Mouse (Mus musculus) testis, postnatal 14 days (tissue): ENCODE results near the gene Supt7l.

Experiments
- DNase-seq: peaks from one replicate; pipeline ENCODE4 v3.0.0; 2021; ENCODE audit warnings: low spot score

Supt7l gene

GRCm38 (mm10) chr5:31492031-31492430 lies 35.6 kb downstream of the Supt7l start:
- no peak for DNase-seq

GRCm38 (mm10) chr5:31489116-31489769 lies 38.4 kb downstream of the Supt7l start:
- DNase-seq, result no peak

- DNase-seq, result no peak
Measured at GRCm38 (mm10) chr5:31487889-31488288, 39.7 kb downstream of the Supt7l start.

GRCm38 (mm10) chr5:31485440-31485839 lies 42.2 kb downstream of the Supt7l start, which contains the start of gene 4930548H24Rik:
4930548H24Rik (plus strand) TSS chr5:31485740.
- no peak for DNase-seq

GRCm38 (mm10) chr5:31480536-31480935 lies 47.1 kb downstream of the Supt7l start:
- DNase-seq, result no peak

- DNase-seq, result no peak
Measured at GRCm38 (mm10) chr5:31470334-31470733, 57.3 kb downstream of the Supt7l start.

- no peak for DNase-seq
Measured at GRCm38 (mm10) chr5:31469711-31470110, 57.9 kb downstream of the Supt7l start.

GRCm38 (mm10) chr5:31467798-31468197 lies 59.8 kb downstream of the Supt7l start:
- DNase-seq, result no peak
